Mouse (Mus musculus): ENCODE data around the gene Acr.

The Acr gene

GRCm38 (mm10) chr15:89559202-89559731 is 8.9 kb upstream of the Acr start:
- no peak for TF ChIP-seq GATA4 (IDR thresholded peaks at IDR 0.05; ENCODE audit: insufficient replicate concordance, low read length)

GRCm38 (mm10) chr15:89572147-89572546 is 4.0 kb downstream of the Acr start:
- no peak for TF ChIP-seq GATA4 (IDR thresholded peaks at IDR 0.05; ENCODE audit: insufficient replicate concordance, low read length)

- TF ChIP-seq GATA4 (IDR thresholded peaks at IDR 0.05; ENCODE audit: insufficient replicate concordance, low read length): no peak
Observed at GRCm38 (mm10) chr15:89582494-89582893, 14.4 kb downstream of the Acr start.

- no peak for TF ChIP-seq GATA4 (IDR thresholded peaks at IDR 0.05; ENCODE audit: insufficient replicate concordance, low read length)
Observed at GRCm38 (mm10) chr15:89585101-89585500, 17.0 kb downstream of the Acr start.

- TF ChIP-seq GATA4 (IDR thresholded peaks at IDR 0.05; ENCODE audit: insufficient replicate concordance, low read length): no peak
Observed at GRCm38 (mm10) chr15:89585631-89586030, 17.5 kb downstream of the Acr start.

GRCm38 (mm10) chr15:89589146-89589545 is 21.0 kb downstream of the Acr start:
- no peak for TF ChIP-seq GATA4 (IDR thresholded peaks at IDR 0.05; ENCODE audit: insufficient replicate concordance, low read length)

- TF ChIP-seq GATA4 (IDR thresholded peaks at IDR 0.05; ENCODE audit: insufficient replicate concordance, low read length): no peak
Observed at GRCm38 (mm10) chr15:89591317-89591716, 23.2 kb downstream of the Acr start.

GRCm38 (mm10) chr15:89591723-89592455 is 23.8 kb downstream of the Acr start, which contains the start of gene Rabl2:
Rabl2 (minus strand) TSS chr15:89591923.
- TF ChIP-seq GATA4 (IDR thresholded peaks at IDR 0.05; ENCODE audit: insufficient replicate concordance, low read length): no peak

GRCm38 (mm10) chr15:89592548-89592947 is 24.4 kb downstream of the Acr start:
- no peak for TF ChIP-seq GATA4 (IDR thresholded peaks at IDR 0.05; ENCODE audit: insufficient replicate concordance, low read length)

GRCm38 (mm10) chr15:89605822-89606570 is 37.9 kb downstream of the Acr start:
- TF ChIP-seq GATA4 (IDR thresholded peaks at IDR 0.05; ENCODE audit: insufficient replicate concordance, low read length): no peak

GRCm38 (mm10) chr15:89607480-89607879 is 39.4 kb downstream of the Acr start:
- no peak for TF ChIP-seq GATA4 (IDR thresholded peaks at IDR 0.05; ENCODE audit: insufficient replicate concordance, low read length)

GRCm38 (mm10) chr15:89607888-89608287 is 39.8 kb downstream of the Acr start:
- no peak for TF ChIP-seq GATA4 (IDR thresholded peaks at IDR 0.05; ENCODE audit: insufficient replicate concordance, low read length)

- TF ChIP-seq GATA4 (IDR thresholded peaks at IDR 0.05; ENCODE audit: insufficient replicate concordance, low read length): no peak
Observed at GRCm38 (mm10) chr15:89622312-89622958, 54.3 kb downstream of the Acr start.

- no peak for TF ChIP-seq GATA4 (IDR thresholded peaks at IDR 0.05; ENCODE audit: insufficient replicate concordance, low read length)
Observed at GRCm38 (mm10) chr15:89622959-89623625, 55.0 kb downstream of the Acr start.

- no peak for TF ChIP-seq GATA4 (IDR thresholded peaks at IDR 0.05; ENCODE audit: insufficient replicate concordance, low read length)
Observed at GRCm38 (mm10) chr15:89623626-89623959, 55.5 kb downstream of the Acr start.
